Mouse (Mus musculus) E14TG2a.4 (cell line): ENCODE results near the gene Bcat2.

Experiments used
- H3K27me3 ChIP-seq: 2 replicates; pipeline ENCODE4 v1.6.1; 2014; ENCODE audit warnings: low read length, control low read depth; ENCODE audit not compliant: insufficient read depth
- H3K36me3 ChIP-seq: 2 replicates; pipeline ENCODE4 v1.6.1; 2014; ENCODE audit warnings: low read length, control low read depth; ENCODE audit not compliant: insufficient read depth
- H3K4me1 ChIP-seq: replicated peaks from 2 replicates; pipeline ENCODE4 v1.6.1; 2014; ENCODE audit warnings: low read depth, low read length, control low read depth
- H3K4me3 ChIP-seq: replicated peaks from 2 replicates; pipeline ENCODE4 v1.5.1; 2014; ENCODE audit warnings: mild to moderate bottlenecking, low read length
- H3K9me3 ChIP-seq: 2 replicates; pipeline ENCODE4 v1.6.1; 2014; ENCODE audit warnings: low read length, control low read depth
- CTCF ChIP-seq: conservative IDR thresholded peaks from 2 replicates; pipeline ENCODE4 v1.5.1; 2014; ENCODE audit warnings: low read length
- NANOG ChIP-seq: IDR thresholded peaks from 2 replicates; pipeline ENCODE4 v1.6.1; 2014; ENCODE audit warnings: borderline replicate concordance, low read length, mixed read lengths
- POU5F1 ChIP-seq: IDR thresholded peaks from 2 replicates; pipeline ENCODE4 v1.6.1; 2014; ENCODE audit warnings: low read length, borderline replicate concordance

Bcat2 gene

DNA sequence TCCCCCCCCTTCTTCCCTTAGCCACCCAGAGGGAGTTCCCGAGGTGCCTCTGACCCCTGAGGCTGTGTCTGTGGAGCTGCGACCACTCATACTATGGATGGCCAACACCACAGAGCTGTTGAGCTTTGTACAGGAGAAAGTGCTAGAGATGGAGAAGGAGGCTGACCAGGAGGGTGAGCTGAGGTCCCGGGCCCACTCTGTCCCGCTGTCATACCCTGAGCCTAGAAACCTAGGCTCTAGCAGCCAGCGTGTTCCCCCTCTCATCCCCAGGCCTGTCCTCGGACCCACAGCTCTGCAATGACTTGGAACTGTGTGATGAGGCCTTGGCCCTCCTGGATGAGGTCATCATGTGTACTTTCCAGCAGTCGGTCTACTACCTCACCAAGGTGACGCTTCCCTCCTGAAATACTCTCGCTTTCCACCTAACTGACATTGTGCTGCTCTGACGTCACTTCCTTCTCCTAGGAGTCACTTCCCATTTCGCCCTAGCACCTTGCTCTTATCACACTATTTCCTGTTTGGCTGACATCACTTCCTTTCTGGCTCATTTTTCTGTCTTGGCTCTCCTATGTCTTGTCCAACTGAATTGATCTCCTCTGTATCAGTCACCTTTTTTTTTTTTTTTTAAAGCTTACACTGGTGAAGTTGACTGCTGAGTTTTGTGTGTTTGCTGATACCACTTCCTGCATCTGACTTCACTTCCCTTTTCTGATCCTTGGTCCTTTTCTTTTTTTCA lies 65.2 kb downstream of the Bcat2 start:
- Histone ChIP-seq H3K36me3 (peaks cover 16% of the 10 kb centered on the region), H3K27me3 (peaks cover 43% of the 10 kb centered on the region), H3K4me3 (no peak overlapping the region), H3K9me3 (no peaks in the 10 kb centered on the region), H3K4me1 (peaks cover 70% of the 10 kb centered on the region)
- TF ChIP-seq NANOG (no peak), CTCF (no peak), POU5F1 (no peak)

DNA sequence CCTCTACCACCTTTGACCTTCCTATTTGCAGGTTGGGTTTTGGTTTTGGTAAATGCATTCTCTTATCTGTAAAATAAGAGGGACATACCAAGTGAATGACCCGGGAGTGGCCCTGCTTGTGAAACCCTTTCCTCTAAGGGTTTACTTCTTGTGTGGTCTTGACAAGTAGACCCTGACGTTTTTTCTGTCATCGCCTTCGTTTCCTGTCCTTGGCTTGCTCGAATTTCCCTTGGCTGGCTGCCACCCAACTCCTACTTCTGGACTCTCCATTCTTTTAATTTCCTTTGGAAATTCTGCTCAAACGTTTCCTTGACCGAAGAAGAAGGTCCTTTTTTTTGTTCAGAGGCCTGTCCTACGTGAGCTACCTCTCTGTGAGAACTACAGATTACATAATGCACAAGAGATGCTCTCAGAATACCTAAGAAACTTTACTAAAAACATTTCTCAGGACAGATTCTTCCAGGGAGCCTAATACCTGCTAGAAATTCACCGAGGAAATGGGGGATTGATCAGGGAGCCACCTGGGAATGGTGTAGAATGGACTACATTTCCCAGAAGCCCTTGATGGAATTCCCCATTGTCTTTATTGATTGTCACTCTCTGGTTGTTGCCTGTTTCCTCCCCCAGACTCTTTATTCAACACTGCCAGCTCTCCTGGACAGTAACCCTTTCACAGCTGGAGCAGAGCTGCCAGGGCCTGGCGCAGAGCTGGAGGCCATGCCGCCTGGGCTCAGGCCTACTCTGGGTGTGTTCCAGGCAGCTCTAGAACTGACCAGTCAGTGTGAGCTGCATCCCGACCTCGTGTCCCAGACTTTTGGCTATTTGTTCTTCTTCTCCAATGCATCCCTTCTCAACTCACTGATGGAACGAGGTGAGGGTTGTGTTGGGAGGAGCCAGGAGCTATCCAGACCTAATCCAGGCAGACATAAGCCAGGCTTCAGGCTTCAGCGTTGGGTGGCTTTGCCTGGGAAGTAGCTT lies 66.0 kb downstream of the Bcat2 start:
- Histone ChIP-seq H3K4me1 (peaks cover 70% of the 10 kb centered on the region), H3K9me3 (no peaks in the 10 kb centered on the region), H3K4me3 (no peak overlapping the region), H3K36me3 (peaks cover 16% of the 10 kb centered on the region), H3K27me3 (peaks cover 49% of the 10 kb centered on the region)
- TF ChIP-seq CTCF (no peak), NANOG (no peak; the same call in 1 of the 2 replicates), POU5F1 (no peak)

DNA sequence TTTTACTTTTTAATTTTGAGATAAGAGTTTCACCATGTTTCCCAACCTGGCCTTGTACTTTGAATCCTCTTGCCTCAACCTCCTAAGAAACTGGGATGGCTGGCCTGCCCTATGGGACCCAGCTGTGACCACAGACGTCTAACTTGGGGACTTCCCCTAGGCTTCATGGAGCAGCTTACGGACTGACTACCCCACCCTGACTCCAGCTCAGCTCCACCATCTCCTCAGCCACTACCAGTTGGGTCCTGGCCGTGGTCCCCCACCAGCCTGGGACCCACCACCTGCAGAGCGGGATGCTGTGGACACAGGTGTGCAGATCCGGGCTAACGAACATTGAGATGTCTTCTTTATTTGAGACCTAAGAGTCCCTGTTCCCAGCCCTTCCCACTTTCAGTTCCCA lies 67.8 kb downstream of the Bcat2 start:
- peaks cover 50% of the 10 kb centered on the region for H3K27me3 ChIP-seq
- TF ChIP-seq POU5F1, result no peak
- TF ChIP-seq CTCF, result no peak
- no peak for TF ChIP-seq NANOG
- peaks cover 16% of the 10 kb centered on the region for H3K36me3 ChIP-seq
- H3K9me3 ChIP-seq, result no peaks in the 10 kb centered on the region
- H3K4me3 ChIP-seq, result no peak overlapping the region
- peaks cover 83% of the 10 kb centered on the region for H3K4me1 ChIP-seq

DNA sequence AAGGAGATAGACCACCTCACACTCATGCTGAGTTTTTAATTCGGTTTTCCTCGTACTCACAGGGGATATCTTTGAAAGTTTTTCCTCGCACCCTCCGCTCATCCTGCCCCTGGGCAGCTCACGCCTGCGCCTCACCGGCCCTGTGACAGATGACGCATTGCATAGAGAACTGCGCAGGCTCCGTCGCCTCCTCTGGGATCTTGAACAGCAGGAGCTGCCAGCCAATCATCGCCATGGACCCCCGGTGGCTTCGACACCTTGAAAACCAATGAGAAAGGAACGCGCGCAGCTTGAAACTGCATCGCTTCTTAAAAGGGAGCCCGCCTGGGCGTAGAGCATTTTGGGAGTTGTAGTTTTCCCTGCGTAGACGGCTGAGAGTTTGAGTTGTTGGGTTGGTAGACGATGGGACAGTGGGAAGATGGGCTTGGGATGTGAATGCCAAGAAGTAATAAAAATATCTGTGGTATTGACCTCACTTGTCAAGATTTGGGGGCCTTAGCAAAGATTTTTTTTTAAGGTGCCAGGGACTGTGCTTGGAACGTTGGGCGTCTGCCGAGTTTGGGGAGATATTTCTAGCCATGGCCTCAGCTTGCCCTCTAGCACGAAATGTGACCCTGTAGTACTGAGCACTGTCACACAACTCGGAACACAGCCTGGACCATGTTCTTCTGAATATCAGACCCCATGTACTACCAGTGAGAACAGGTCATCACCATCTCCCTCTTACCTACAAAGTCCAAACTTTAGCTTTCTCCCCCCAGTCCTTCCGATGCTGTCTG lies 68.9 kb downstream of the Bcat2 start:
- Histone ChIP-seq H3K4me1 (peaks cover 83% of the 10 kb centered on the region), H3K27me3 (peaks cover 41% of the 10 kb centered on the region), H3K4me3 (peak overlapping the region; percentile 35), H3K36me3 (peaks cover 16% of the 10 kb centered on the region), H3K9me3 (no peaks in the 10 kb centered on the region)
- TF ChIP-seq POU5F1 (no peak), NANOG (no peak)
